Mouse (Mus musculus) c-Kit-negative CD71-positive TER-119-positive erythroid progenitor cells, embryonic 14.5 days (primary cell): ENCODE results near the gene Cldn11.

Experiments used
- DNase-seq: peaks from one replicate; pipeline ENCODE4 v3.0.0-alpha.2; 2013; ENCODE audit warnings: low read depth, low spot score

Gene Cldn11

GRCm38 (mm10) chr3:31160046-31160445 is 10.3 kb downstream of the Cldn11 start:
- DNase-seq = no peak

GRCm38 (mm10) chr3:31161336-31161735 is 11.6 kb downstream of the Cldn11 start:
- DNase-seq = no peak

DNA sequence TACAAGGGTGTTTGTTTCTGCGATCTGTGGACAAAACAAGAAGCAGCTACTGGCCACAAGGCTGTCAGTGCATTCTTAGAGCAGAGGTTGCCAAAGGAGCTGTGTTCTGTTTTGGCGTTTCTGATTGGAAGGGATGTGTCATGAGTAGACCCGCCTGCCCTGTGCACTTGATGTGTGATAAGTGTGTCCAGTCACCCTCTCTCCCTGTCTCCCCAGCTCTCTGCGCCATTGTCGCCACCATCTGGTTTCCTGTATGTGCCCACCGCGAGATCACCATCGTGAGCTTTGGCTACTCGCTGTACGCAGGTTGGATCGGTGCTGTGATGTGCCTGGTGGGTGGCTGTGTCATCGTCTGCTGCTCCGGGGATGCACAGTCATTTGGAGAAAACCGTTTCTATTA is 13.1 kb downstream of the Cldn11 start:
- DNase-seq = no peak

- DNase-seq = no peak
Observed at GRCm38 (mm10) chr3:31165803-31166202, 16.1 kb downstream of the Cldn11 start.

- DNase-seq = no peak
Observed at GRCm38 (mm10) chr3:31166365-31166871, 16.7 kb downstream of the Cldn11 start.

DNA sequence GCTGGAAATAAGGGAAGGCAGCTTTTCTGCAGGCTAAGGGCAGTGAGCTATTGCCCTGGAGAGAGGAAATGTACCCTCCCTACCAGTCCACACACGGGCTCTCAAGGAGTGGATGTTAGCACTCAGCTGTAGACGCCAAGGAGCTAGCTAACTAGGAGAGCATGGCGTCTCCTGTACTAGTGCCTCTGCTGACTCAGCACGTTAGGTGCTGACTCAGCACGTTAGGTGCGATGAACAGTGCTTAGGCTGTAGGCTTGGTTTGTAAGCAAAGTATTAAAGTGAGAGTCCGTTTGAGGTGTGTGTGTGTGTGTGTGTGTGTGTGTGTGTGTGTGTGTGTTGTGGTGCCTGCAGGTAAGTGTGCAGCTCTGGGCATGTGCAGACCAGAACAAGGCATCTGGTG is 40.6 kb downstream of the Cldn11 start:
- DNase-seq = no peak

DNA sequence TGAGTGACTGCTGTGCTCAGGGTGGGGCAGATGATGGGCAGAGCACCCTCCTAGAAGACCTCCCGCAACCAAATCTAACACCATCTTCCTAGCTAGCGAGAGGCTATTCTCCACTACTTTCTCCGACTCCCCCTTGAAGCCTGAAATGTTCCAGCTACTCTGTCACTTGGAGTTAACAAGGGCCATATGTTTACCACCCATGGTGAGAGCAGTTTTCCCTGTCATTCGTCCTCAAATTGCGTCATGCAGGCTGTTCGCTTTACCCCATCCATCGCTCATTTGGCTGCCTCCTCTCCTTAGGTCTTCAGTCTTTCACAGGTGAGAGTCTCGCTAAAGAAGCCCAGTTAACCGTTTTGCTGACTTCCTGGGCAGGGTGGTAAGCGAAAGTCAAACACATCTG is 41.7 kb downstream of the Cldn11 start:
- no peak for DNase-seq

GRCm38 (mm10) chr3:31199162-31199877 is 49.6 kb downstream of the Cldn11 start:
- no peak for DNase-seq

DNA sequence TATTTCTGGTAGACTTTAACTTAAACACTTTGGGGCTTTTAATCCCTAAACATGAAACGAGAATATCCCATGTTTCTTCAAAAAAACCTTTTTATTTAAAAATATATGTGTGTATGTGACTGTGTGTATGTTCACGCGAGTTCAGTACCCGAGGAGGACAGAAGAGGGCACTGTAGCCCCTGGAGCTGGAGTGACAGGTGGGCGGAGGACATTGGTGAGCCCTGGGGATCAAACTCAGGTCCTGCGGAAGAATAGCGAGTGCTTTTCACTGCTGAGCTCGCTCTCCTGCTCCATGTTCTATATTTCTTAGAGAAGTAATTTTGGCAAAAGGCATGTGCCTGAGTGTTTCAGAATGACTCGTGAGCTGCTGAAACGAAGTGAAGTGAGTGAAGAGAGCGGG is 54.2 kb downstream of the Cldn11 start:
- DNase-seq = no peak

DNA sequence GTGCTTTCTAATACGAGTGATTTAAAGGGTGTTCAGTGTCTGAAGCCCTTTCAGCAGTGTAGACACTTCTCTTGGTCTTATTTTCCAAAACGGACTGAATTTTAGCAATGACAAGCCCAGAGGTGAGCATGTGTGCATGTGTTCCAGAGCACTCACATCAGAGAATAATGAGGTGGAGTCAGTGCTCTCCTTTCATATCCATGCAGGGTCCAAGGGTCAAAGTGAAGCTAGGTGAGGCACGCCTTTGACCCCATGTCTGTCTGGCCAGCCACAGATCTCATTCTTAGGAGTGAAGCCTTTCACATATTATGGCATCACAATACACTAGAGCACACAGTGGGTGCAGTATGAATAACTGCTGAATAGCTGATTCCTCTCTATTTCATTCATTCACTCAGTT is 55.4 kb downstream of the Cldn11 start:
- no peak for DNase-seq

DNA sequence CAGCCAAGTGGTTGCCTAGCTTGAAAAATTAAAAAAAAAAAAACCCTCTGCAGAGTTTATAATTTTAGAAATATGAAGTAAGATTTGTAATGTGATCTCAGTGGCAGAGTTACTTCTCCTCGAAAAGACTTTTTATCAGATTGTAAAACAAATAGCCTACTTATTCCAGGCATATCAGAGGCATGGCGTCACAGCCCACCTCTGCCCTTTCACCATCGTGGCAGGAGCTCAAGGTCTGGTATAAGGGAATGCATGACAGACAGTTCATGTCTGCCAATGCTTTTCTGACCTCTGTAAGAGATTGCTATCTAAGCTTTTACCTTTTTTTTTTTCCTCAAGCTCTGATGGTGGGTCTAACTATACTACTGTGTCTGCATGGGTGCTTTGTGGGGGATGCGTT is 58.3 kb downstream of the Cldn11 start:
- no peak for DNase-seq

GRCm38 (mm10) chr3:31208458-31208994 is 58.8 kb downstream of the Cldn11 start:
- no peak for DNase-seq

DNA sequence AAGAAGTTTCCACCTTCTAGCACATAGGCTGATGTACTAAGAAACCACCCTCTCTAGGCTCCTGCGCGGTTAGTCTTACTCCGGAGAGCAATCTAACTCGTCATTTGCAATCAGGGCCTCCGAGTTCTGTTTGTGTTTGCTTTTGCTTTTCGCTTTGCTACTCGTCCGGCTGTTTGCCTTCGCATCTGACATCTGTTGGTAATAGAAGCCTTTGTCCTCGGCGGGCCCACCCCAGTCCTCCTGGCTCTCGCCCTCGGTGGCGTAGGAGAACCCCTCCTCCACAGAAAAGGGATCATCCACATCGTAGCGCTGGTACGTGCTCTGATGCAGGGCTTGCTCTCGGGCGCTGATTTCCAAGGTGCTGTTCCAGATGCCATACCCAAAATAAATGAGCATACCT is 59.3 kb downstream of the Cldn11 start:
- DNase-seq = no peak

DNA sequence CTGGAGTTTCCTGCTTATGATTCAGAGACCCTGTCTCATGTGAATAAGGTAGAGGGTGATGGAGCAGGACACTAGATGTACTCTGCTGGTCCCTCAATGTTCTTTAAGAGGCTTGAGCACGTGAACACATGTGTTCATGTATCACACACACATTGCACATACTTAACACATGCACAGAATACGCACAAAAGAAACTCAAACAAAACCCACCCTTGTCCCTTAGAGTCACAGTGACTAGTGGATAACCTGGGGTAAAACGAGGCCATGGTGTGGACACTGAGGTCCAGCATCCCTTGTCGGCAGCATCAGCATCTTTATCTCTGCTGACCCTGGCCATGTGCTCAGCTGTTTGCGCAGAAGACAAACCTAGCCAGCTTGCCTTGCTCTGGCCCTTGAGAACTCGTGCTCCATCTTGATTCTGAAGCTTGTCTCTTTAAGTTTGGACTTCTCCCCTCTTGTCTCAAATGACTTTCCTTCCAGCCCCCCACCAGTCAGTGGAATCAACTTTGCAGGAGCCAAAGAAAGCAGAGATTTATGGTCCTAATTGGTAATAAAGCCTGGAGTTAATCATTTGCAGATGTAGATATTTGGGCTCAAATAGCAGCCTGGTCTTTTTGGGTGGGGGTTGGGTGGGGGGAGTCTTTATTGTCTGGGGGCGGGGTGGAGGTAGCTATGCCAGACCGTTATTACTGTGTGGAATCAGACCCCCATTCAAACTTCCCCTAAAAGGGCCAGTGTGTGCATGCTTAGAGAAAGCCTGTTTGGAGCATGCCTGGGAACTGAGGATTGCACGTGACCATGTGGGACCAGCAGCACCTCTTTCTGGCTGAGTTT is 62.7 kb downstream of the Cldn11 start:
- no peak for DNase-seq

- DNase-seq = no peak
Observed at GRCm38 (mm10) chr3:31213802-31214201, 64.1 kb downstream of the Cldn11 start.
